Mouse (Mus musculus): ENCODE measurements around the gene Hs3st3b1.

Hs3st3b1 gene

GRCm38 (mm10) chr11:63923386-63923785 lies 1.3 kb upstream of the Hs3st3b1 start:
- peak in 1 of 2 experiments; percentile 12 for DNase-seq

- peak in 1 of 2 experiments; percentile 13 for DNase-seq
These were observed 792 bp downstream of the Hs3st3b1 start for GRCm38 (mm10) chr11:63921044-63921951.

- DNase-seq, result peak; percentile 60 to 77
These were observed 1.6 kb downstream of the Hs3st3b1 start for GRCm38 (mm10) chr11:63920531-63920930.

GRCm38 (mm10) chr11:63919211-63920098 lies 2.6 kb downstream of the Hs3st3b1 start:
- DNase-seq, result no peak

- DNase-seq, result no peak
These were observed 3.6 kb downstream of the Hs3st3b1 start for GRCm38 (mm10) chr11:63918321-63919105.

- no peak for DNase-seq
These were observed 4.5 kb downstream of the Hs3st3b1 start for GRCm38 (mm10) chr11:63917561-63917960.

- DNase-seq, result peak; percentile 69 to 80
These were observed 7.7 kb downstream of the Hs3st3b1 start for GRCm38 (mm10) chr11:63914388-63914787.

- DNase-seq, result no peak
These were observed 8.2 kb downstream of the Hs3st3b1 start for GRCm38 (mm10) chr11:63913936-63914335.

GRCm38 (mm10) chr11:63911001-63911400 lies 11.1 kb downstream of the Hs3st3b1 start:
- DNase-seq, result no peak

GRCm38 (mm10) chr11:63909961-63910360 lies 12.1 kb downstream of the Hs3st3b1 start:
- no peak for DNase-seq

- no peak for DNase-seq
These were observed 13.6 kb downstream of the Hs3st3b1 start for GRCm38 (mm10) chr11:63908500-63908899.

GRCm38 (mm10) chr11:63906552-63907353 lies 15.3 kb downstream of the Hs3st3b1 start:
- no peak for DNase-seq

- no peak for DNase-seq
These were observed 17.3 kb downstream of the Hs3st3b1 start for GRCm38 (mm10) chr11:63904787-63905186.

GRCm38 (mm10) chr11:63898509-63899168 lies 23.5 kb downstream of the Hs3st3b1 start:
- no peak for DNase-seq

- DNase-seq, result no peak
These were observed 24.1 kb downstream of the Hs3st3b1 start for GRCm38 (mm10) chr11:63897856-63898508.

GRCm38 (mm10) chr11:63897011-63897410 lies 25.1 kb downstream of the Hs3st3b1 start:
- DNase-seq, result no peak

GRCm38 (mm10) chr11:63894188-63894587 lies 27.9 kb downstream of the Hs3st3b1 start:
- DNase-seq, result no peak

GRCm38 (mm10) chr11:63893557-63893956 lies 28.5 kb downstream of the Hs3st3b1 start:
- no peak for DNase-seq

GRCm38 (mm10) chr11:63891479-63892020 lies 30.5 kb downstream of the Hs3st3b1 start:
- no peak for DNase-seq

- DNase-seq, result no peak
These were observed 38.7 kb downstream of the Hs3st3b1 start for GRCm38 (mm10) chr11:63883385-63883784.

Measured in cerebellum, postnatal 25 days (tissue).